Mouse (Mus musculus): ENCODE measurements around the gene H2-T23.

- no peak for TF ChIP-seq TCF12 (IDR thresholded peaks at IDR 0.05; ENCODE audit: insufficient read depth, poor library complexity, severe bottlenecking)
- no peak for TF ChIP-seq POLR2A (IDR thresholded peaks at IDR 0.05; ENCODE audit: insufficient read length, low read depth)
- TF ChIP-seq MYOG (IDR thresholded peaks at IDR 0.05; ENCODE audit: control insufficient read depth in 1 of 3, insufficient read depth in 1 of 3, insufficient read length in 2 of 3, low read depth in 2 of 3) = no peak
- no peak for TF ChIP-seq POLR2AphosphoS2 (IDR thresholded peaks at IDR 0.05; ENCODE audit: insufficient read length, low read depth)
- no peak for TF ChIP-seq E2F4 (IDR thresholded peaks at IDR 0.05; ENCODE audit: insufficient read depth)
- TF ChIP-seq CEBPB (IDR thresholded peaks at IDR 0.05; ENCODE audit: insufficient read depth, poor library complexity, severe bottlenecking) = no peak
- TF ChIP-seq SRF (IDR thresholded peaks at IDR 0.05; ENCODE audit: control insufficient read depth, insufficient read length, low read depth) = no peak
- no peak for TF ChIP-seq MAX (IDR thresholded peaks at IDR 0.05; ENCODE audit: low read depth)
These were observed 12.2 kb downstream of the H2-T23 start, which contains the start of gene H2-T24 for GRCm38 (mm10) chr17:36020191-36021073.
